Mouse (Mus musculus) layer of hippocampus, adult 2 months (tissue): ENCODE measurements around the gene Fam193b. TPM values are rescaled to one million over a fixed set of nuclear protein-coding genes. Genes with fewer than 3 reads are reported as not detected.
"Not testable (repeated sequence)": the region's sequence is repeated elsewhere in the genome, so short reads cannot be mapped to it uniquely, and the experiment has no call there.

ENCODE experiments used
- DNase-seq, 2 experiments: peaks; one replicate each; pipeline ENCODE4 v3.0.0; 2022; ENCODE audit warnings: low spot score in 2 of 2
- H3K27ac ChIP-seq: fragments of 200-600 bp; 2 replicates; pipeline ENCODE4 v1.8.1; 2022
- H3K4me3 ChIP-seq: fragments of 200-600 bp; 2 replicates; pipeline ENCODE4 v1.8.1; 2022; ENCODE audit warnings: mild to moderate bottlenecking
- CTCF ChIP-seq: fragments of 200-600 bp; conservative IDR thresholded peaks from 2 replicates; pipeline ENCODE4 v1.8.1; 2022; ENCODE audit warnings: antibody characterized with exemption, mild to moderate bottlenecking, moderate library complexity
- total RNA-seq, 2 experiments: library from RNA; stranded (reverse); gene quantifications; 2 replicates each; pipeline ENCODE4 v1.2.3; 2021

The Fam193b gene
- total RNA-seq, 2 experiments from 2014 or later: 95.3 to 97.7 TPM

- Histone ChIP-seq H3K27ac (peak overlapping the region; percentile 9), H3K4me3 (peak overlapping the region; percentile 97; the same call in 1 of the 2 replicates)
- peak; percentile 54 to 63 for DNase-seq
- no peak for TF ChIP-seq CTCF
These were observed 24.5 kb upstream of the Fam193b start for GRCm38 (mm10) chr13:55595375-55595774.

- TF ChIP-seq CTCF: no peak
- no peak for DNase-seq
- H3K27ac ChIP-seq: peak overlapping the region; percentile 94
- peak overlapping the region; percentile 97 for H3K4me3 ChIP-seq
These were observed 22.4 kb upstream of the Fam193b start for GRCm38 (mm10) chr13:55593254-55593747.

DNA sequence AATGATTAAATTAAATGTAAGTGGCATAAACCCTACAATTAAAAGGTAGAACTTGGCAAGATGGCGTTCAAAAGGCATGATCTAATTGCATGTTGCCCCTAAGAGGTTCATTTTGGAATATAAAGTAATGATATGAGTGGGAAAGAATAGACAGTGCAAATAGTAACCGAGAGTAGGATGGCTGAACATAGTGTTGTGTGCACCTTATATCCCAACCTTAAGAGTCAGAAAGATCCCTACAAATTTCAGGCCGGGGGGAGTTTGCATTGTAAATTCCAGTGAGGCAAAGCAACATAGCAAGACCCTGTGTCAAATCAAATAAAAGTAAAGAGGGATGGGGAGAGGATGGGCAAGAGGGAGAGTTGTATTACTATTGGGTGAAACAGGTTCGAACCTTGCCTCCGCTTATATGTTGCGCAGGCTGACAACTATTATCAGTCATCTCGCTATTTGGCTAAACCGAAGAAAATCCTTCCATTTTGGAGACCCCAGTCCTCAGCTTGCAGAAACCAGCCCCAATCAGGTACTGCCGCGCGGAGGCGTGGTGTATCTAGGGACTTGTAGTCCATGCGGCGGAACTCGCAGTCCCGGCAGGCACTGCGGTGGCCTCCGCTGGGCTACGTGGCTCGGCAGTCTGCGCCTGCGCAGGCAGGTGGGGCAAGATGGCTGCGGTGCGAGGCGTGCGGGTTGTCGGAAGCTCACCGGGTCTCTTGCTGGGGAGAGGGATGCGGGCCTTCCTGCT, 21.8 kb upstream of the Fam193b start:
- DNase-seq: peak; percentile 97 to 98
- Histone ChIP-seq H3K4me3 (peak overlapping the region; percentile 97), H3K27ac (peak overlapping the region; percentile 94)

DNA sequence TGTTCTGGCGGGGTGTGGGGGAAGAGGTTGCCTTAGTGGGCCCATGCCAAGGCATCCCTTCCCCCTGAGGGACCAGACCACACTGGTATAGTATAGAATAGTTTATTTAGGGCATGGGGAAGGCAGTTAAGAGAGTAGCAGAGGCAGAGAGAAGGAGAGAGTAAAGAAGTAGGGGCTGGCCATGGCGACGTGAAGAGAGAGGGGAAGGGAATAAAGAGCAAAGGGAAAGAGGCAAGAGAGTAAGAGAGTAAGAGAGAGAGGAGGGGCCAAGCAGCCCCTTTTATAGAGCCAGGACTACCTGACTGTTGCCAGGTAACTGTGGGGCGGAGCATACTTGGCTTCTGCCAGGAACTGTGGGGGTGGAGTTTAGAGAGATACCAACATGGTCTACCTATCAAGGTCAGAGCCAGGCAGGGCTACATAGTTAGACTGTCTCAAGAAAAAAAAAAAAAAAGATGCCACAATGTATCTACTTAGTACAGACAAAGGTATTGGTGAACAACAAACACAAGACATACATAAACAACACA, 21.1 kb upstream of the Fam193b start:
- DNase-seq: no peak
- Histone ChIP-seq H3K27ac (no peak overlapping the region), H3K4me3 (no peak overlapping the region)
- TF ChIP-seq CTCF: no peak

More for the DNA sequence above, 21.8 kb upstream of the Fam193b start:
- TF ChIP-seq CTCF: peak; percentile 37

GRCm38 (mm10) chr13:55578086-55578485, 7.2 kb upstream of the Fam193b start:
- H3K4me3 ChIP-seq: no peak overlapping the region
- DNase-seq: no peak
- no peak overlapping the region for H3K27ac ChIP-seq
- no peak for TF ChIP-seq CTCF

DNA sequence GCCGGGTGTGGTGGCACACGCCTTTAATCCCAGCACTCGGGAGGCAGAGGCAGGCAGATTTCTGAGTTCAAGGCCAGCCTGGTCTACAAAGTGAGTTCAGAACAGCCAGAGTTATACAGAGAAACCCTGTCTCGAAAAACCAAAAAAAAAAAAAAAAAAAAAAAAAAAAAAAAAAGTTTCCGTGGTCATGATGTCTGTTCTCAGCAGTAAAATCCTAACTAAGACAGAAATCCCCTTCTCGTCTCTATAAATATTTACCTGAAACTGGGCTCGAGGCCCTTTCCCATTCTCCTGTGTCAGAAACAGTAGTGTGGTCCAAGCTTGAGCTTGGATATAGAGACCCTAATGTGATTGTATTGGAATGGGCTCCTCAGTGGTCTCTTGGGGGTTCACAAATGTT, 6.0 kb upstream of the Fam193b start:
- not testable (repeated sequence) for DNase-seq, H3K4me3 ChIP-seq, H3K27ac ChIP-seq

DNA sequence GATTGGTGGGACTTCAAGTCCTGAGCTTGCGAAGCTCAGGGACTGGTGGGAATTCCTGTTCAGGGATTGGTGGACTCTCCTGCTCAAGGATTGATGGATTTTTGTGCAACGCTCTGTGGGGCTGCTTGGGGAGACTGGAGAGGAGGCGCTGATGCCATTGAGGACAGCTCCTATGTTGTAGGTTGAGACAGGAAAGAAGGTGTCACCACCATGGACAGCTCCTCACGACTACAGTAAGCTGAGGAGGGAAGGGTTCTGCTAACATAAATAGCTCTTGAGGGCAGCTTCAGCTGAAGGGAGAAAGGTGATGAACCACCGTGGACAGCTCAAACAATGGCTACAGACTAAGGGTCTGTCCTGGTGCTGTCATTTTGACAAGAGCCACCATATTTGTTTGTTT, 5.0 kb upstream of the Fam193b start:
- H3K27ac ChIP-seq: no peak overlapping the region
- no peak for TF ChIP-seq CTCF
- H3K4me3 ChIP-seq: no peak overlapping the region
- no peak for DNase-seq

- H3K27ac ChIP-seq: no peak overlapping the region
- TF ChIP-seq CTCF: no peak
- H3K4me3 ChIP-seq: no peak overlapping the region
These were observed 3.4 kb upstream of the Fam193b start for GRCm38 (mm10) chr13:55574321-55574720.

GRCm38 (mm10) chr13:55573432-55573831, 2.5 kb upstream of the Fam193b start, which contains the start of gene Tmed9:
Gene Tmed9, plus strand, starts transcription at chr13:55573732.
- no peak within 1 kb of the TSS for H3K4me3 ChIP-seq
- H3K27ac ChIP-seq: no peak within 1 kb of the TSS
- TF ChIP-seq CTCF: no peak
- DNase-seq: no peak

More at GRCm38 (mm10) chr13:55574321-55574720, 3.4 kb upstream of the Fam193b start:
- no peak for DNase-seq

GRCm38 (mm10) chr13:55571977-55572376, 1.1 kb upstream of the Fam193b start:
- Histone ChIP-seq H3K27ac (no peak overlapping the region), H3K4me3 (peak overlapping the region; percentile 91)
- DNase-seq: no peak
- TF ChIP-seq CTCF: no peak

DNA sequence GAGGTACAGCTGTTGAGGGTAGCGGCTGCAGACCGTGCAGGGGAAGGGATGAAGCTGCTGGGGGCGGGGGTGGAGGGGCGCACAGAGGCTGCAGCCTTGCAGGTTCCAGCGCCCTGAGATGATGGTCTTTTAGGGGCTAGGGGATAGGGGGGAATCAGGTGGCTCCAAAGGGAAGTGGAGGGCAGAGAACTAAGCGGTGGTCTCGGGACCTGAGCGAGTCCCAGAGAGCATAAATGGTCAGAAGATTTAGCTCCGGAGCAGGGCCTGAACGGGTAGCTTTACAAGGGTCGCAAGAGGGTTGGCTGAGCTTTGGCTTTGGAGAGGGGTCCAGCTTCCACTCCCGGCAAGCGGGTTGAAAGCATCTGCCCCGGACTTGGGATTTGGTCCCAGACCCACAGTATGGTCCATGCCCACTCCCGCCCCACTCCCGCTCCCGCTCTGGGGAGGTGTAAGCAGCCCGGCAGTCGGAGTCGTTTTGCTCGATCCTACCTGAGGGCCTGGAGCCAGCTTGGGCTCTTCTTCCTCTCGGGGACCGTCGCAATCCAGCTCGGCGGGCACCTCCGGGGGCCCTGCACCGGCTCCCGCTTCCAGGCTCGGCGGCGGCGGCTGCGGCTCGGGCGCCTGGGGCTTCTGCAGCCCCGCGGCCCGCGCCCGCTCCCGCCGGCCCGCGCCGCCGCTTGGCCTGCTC, 490 bp downstream of the Fam193b start:
- Histone ChIP-seq H3K27ac (peak overlapping the region; percentile 93), H3K4me3 (peak overlapping the region; percentile 91)
- peak in 1 of 2 experiments; percentile 35 for DNase-seq
- no peak for TF ChIP-seq CTCF

DNA sequence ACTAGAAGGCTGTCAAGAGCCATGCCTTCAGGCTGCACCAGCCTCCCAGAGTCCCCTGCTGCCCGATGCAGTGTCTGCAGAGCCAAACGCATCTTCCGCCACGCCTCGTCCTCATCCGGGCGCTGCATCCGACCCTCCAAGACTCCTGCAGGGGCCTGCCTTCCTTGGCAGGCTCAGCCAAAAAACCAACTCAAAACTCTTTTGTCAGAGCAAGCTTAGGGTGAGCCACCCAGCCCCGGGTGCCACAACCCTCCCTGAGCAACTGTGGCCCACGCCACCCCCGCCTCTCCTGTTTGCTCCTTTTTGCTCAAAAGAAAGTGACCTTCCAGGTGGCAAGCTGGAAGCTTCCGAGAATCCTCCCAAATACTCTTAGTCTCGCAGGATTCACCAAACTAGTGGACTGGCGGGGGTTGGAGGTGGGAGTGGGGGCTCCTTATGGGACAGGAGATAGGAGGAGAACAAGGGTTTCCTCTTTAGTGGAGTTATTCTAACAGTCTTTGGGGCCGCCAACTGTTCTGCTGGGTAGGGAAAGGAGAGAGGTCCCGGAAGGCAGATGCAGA, 1.1 kb downstream of the Fam193b start:
- Histone ChIP-seq H3K27ac (peak overlapping the region; percentile 93), H3K4me3 (peak overlapping the region; percentile 91)
- no peak for TF ChIP-seq CTCF
- DNase-seq: no peak

DNA sequence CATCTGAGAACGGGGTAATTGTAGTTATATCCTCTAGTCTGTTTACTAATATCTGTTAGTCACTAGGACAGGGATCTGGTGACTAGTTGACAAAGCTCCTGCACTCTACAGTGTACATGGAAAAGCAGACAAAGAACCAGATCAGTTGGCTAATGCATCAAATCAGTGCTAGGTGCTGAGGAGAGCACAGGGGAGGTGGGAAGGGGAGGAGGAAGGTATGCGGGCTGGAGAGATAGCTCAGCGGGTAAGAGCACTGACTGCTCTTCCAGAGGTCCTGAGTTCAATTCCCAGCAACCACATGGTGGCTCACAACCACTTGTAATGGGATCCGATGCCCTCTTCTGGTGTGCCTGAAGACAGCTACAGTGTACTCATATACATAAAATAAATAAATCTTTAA, 2.4 kb downstream of the Fam193b start:
- not testable (repeated sequence) for H3K27ac ChIP-seq, H3K4me3 ChIP-seq, DNase-seq
